Mouse (Mus musculus) stomach, embryonic 16.5 days (tissue): Measurements from ENCODE around the gene Dguok. TPM values are rescaled to one million over a fixed set of nuclear protein-coding genes. Genes with fewer than 3 reads are reported as not detected.

ENCODE experiments used
- ATAC-seq: fragments of 200-750 bp; cut with Nextera tagmentation; 2 replicates; pipeline ENCODE4 v1.8.0; 2017; ENCODE audit warnings: moderate number of reproducible peaks, moderate TSS enrichment; ENCODE audit not compliant: insufficient read depth, low FRiP score
- H3K27ac ChIP-seq: fragments of 300-500 bp; sonication (generic); 2 replicates; pipeline ENCODE4 v1.5.1; 2014; ENCODE audit warnings: low read length
- H3K27me3 ChIP-seq: fragments of 300-500 bp; sonication (generic); 2 replicates; pipeline ENCODE4 v1.6.1; 2014; ENCODE audit warnings: low read length, control low read depth, mixed read lengths; ENCODE audit not compliant: control insufficient read depth, insufficient read depth
- H3K36me3 ChIP-seq: fragments of 300-500 bp; sonication (generic); 2 replicates; pipeline ENCODE4 v1.6.1; 2014; ENCODE audit warnings: low read length; ENCODE audit not compliant: control insufficient read depth, insufficient read depth
- H3K4me1 ChIP-seq: fragments of 300-500 bp; sonication (generic); 2 replicates; pipeline ENCODE4 v1.6.1; 2014; ENCODE audit warnings: low read length, control low read depth, mixed read lengths; ENCODE audit not compliant: control insufficient read depth, insufficient read depth
- H3K4me2 ChIP-seq: fragments of 300-500 bp; sonication (generic); 2 replicates; pipeline ENCODE4 v1.6.1; 2014; ENCODE audit warnings: low read depth, low read length, mixed read lengths
- H3K4me3 ChIP-seq: fragments of 300-500 bp; sonication (generic); replicated peaks from 2 replicates; pipeline ENCODE4 v1.5.1; 2014; ENCODE audit warnings: mild to moderate bottlenecking, low read length
- H3K9ac ChIP-seq: fragments of 300-500 bp; sonication (generic); 2 replicates; pipeline ENCODE4 v1.6.1; 2014; ENCODE audit warnings: low read length
- H3K9me3 ChIP-seq: fragments of 300-500 bp; sonication (generic); replicated peaks from 2 replicates; pipeline ENCODE4 v1.6.1; 2016; ENCODE audit warnings: low read length, control low read depth; ENCODE audit not compliant: control insufficient read depth
- WGBS: fragments of 180-500 bp; shearing (Covaris S2); extraction: QIAGEN DNeasy Blood & Tissue Kit; methylation state at CpG from one replicate; pipeline ENCODE4 v1.1.7; 2014; 5-methylcytosine and 5-hydroxymethylcytosine counted together
- polyA plus RNA-seq: library from polyadenylated mRNA; unstranded; fragments of >200 nt; fragmentation: Nextera tagmentation; extraction: Ambion mirVana; gene quantifications from 2 replicates; pipeline ENCODE4 v1.2.1, GENCODE M21; 2015

Gene Dguok
- 69.5 and 79.1 TPM in 2 replicates for polyA plus RNA-seq

DNA sequence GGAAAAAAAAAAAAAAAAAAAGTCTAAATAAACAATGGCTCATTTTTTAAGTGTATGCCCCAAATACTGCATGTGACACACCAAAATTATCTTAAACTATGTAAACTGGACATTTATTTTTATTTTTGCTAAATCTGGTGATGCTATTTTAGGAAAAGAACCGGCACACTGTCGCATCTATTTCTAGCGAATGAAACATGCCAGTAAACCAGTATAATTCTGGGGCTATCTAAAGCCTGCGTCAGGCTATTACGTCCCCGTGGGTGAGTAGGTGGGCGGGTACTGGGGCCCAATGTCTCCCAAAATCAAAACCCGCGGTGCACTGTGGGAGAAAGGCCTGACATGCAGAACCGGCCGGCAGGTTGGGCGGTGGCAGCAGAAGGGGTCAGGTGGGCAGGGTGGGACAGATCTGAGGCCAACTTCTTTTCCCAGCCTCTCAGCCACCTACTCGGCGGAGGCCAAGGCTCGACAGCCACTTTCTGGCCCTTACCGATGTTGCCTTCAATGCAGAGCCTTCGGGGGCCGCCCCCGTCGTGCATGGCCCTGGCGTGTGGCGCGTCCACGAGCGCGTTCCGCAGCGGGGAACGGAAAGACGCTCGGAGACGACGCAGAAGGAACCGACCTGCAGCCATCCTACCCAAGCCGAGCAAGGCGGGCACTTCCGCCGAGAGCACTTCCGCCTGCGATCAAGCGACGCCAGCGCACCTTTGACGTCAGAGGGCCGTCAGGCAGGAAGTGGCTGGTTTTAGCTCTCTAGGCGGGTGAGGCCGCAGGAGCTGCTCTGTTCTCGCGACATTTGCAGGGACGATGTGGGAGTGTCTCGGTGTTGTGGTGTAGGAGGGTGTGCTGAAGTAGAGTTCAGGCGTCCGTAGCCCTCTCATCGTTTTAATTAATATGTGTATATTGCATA, at the start of gene Dguok:
Dguok (minus strand) TSS at position 712 of the 910 bp plus-strand sequence.
- peak; percentile 97 for ATAC-seq
- Histone ChIP-seq H3K36me3 (no peaks in the 10 kb centered on the region), H3K27ac (peak within 1 kb of the TSS; percentile 98), H3K4me3 (peak within 1 kb of the TSS; percentile 87), H3K4me1 (peaks cover 14% of the 10 kb centered on the region), H3K27me3 (no peaks in the 10 kb centered on the region), H3K9ac (peak within 1 kb of the TSS; percentile 93), H3K4me2 (peak within 1 kb of the TSS; percentile 81), H3K9me3 (no peaks in the 10 kb centered on the region)
- under 1% methylated on average over 54 of the region's 54 CpGs for whole genome bisulfite sequencing

DNA sequence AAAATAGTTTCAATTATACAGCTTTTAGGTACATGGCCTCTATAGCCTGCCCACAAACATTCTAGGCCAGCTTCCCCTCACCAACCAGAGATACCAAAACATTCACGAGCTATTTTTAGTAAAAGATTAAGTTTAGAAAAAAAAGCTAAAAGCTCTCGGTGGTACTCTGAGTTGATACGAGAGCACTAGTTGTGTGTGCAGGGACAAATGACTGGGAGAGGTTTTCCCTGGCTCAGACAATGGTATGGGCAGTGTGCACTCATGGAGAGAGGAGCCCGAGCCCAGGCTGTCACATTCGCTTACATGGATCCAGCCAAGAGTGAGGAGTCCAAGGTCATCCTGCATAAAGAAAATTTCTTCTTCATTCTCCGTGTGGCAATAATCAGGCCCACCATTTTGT, 49.2 kb upstream of the Dguok start:
- H3K4me1 ChIP-seq = no peaks in the 10 kb centered on the region
- ATAC-seq = no peak
- no peak overlapping the region for H3K9ac ChIP-seq
- H3K27me3 ChIP-seq = no peaks in the 10 kb centered on the region
- H3K4me2 ChIP-seq = no peak overlapping the region
- H3K9me3 ChIP-seq = no peaks in the 10 kb centered on the region
- H3K36me3 ChIP-seq = 0 out of 2 replicates have a peak, but pooled peaks cover 9% of the 10 kb centered on the region
- H3K4me3 ChIP-seq = no peak overlapping the region
- H3K27ac ChIP-seq = no peak overlapping the region
- 71% methylated on average over 6 of the region's 6 CpGs for WGBS

DNA sequence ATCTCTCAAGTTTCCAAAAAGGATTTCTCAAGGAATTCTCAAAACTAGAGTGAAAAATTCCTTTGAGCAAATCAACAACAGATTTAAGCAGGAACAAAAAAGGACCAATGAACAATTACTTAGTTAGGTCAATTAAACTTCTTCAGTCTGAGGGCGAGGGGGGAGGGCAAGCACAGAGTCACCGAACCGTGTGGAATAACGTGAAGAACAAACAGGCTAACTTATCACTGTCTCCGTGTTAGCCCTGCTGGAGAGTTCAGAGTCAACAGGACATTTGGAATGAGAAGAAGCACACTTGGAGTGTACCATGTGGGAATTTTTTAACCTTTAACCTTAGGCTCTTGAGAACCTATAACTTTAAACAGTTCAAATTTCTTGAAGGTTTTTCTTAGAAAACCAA, 41.6 kb upstream of the Dguok start:
- 50% methylated on average over 5 of the region's 5 CpGs for WGBS
- Histone ChIP-seq H3K4me3 (no peak overlapping the region), H3K27ac (no peak overlapping the region), H3K4me1 (no peaks in the 10 kb centered on the region), H3K4me2 (no peak overlapping the region), H3K36me3 (peaks cover 10% of the 10 kb centered on the region; the same call in 1 of the 2 replicates), H3K27me3 (no peaks in the 10 kb centered on the region), H3K9ac (no peak overlapping the region), H3K9me3 (no peaks in the 10 kb centered on the region)
- no peak for ATAC-seq

GRCm38 (mm10) chr6:83545778-83546177, 39.0 kb upstream of the Dguok start:
- Histone ChIP-seq H3K4me2 (no peak overlapping the region), H3K9me3 (no peaks in the 10 kb centered on the region), H3K27ac (no peak overlapping the region), H3K27me3 (no peaks in the 10 kb centered on the region), H3K4me3 (no peak overlapping the region), H3K9ac (no peak overlapping the region), H3K36me3 (peaks cover 6% of the 10 kb centered on the region; the same call in 1 of the 2 replicates), H3K4me1 (0 out of 2 replicates have a peak, but pooled peaks cover 8% of the 10 kb centered on the region)
- no peak for ATAC-seq
- WGBS = 78% methylated on average over 3 of the region's 3 CpGs

DNA sequence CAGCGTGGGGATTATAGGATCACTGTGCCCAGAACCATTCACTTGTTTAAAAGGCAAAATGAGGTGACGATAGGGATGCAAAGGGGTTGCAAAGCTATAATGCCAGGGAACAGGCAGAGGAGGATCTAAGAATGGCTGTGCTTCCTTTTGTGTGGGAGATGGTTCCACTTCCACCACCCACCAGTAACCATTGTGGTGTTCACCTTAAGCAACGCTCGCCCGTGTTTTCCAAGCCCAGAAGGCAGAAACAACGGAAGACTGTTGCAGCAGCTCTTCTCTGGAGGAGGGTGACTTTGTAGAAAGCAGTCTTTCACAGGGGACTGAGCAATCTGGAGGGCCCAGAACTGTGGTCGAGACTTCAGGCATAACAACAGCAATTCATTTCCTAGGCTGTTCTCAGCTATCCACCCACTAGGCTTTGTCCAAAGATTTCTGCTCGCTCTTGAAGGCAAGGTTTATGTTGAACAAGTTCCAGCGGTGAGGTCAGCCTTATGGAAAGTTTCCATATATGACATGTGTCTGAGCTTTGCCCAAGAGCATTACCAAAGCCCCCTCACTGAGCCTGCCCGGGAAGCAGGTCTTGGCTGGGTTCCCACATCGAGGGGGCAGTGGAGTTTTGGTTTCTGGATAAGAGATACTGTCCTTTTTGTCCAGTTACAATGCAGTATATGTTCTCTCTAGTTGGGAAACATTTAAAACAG, 35.1 kb upstream of the Dguok start:
- 57% methylated on average over 11 of the region's 11 CpGs for WGBS
- H3K9ac ChIP-seq = peak overlapping the region; percentile 24; the same call in 1 of the 2 replicates

GRCm38 (mm10) chr6:83540017-83540416, 33.2 kb upstream of the Dguok start:
- Histone ChIP-seq H3K9me3 (no peaks in the 10 kb centered on the region), H3K36me3 (no peaks in the 10 kb centered on the region), H3K4me3 (no peak overlapping the region), H3K27me3 (no peaks in the 10 kb centered on the region), H3K4me1 (peaks cover 18% of the 10 kb centered on the region; the same call in 1 of the 2 replicates), H3K9ac (no peak overlapping the region), H3K27ac (peak overlapping the region; percentile 81), H3K4me2 (no peak overlapping the region)
- 36% methylated on average over 4 of the region's 4 CpGs for WGBS
- ATAC-seq = no peak

More for the DNA sequence above, 35.1 kb upstream of the Dguok start:
- Histone ChIP-seq H3K4me2 (0 out of 2 replicates have a peak overlapping the region, but pooled peaks have one; percentile 13), H3K27ac (peak overlapping the region; percentile 93), H3K36me3 (peaks cover 6% of the 10 kb centered on the region; the same call in 1 of the 2 replicates), H3K9me3 (no peaks in the 10 kb centered on the region), H3K4me3 (no peak overlapping the region), H3K27me3 (no peaks in the 10 kb centered on the region), H3K4me1 (peaks cover 8% of the 10 kb centered on the region; the same call in 1 of the 2 replicates)
- ATAC-seq = peak; percentile 83

- H3K36me3 ChIP-seq = no peaks in the 10 kb centered on the region
- H3K4me2 ChIP-seq = peak overlapping the region; percentile 34
- 0 out of 2 replicates have a peak overlapping the region, but pooled peaks have one; percentile 2 for H3K4me3 ChIP-seq
- H3K27ac ChIP-seq = peak overlapping the region; percentile 96
- no peaks in the 10 kb centered on the region for H3K9me3 ChIP-seq
- WGBS = 19% methylated on average over 6 of the region's 6 CpGs
- ATAC-seq = peak; percentile 42; the same call in 1 of the 2 replicates
- H3K27me3 ChIP-seq = no peaks in the 10 kb centered on the region
- peak overlapping the region; percentile 65 for H3K9ac ChIP-seq
- H3K4me1 ChIP-seq = peaks cover 16% of the 10 kb centered on the region; the same call in 1 of the 2 replicates
These were observed 30.0 kb upstream of the Dguok start for GRCm38 (mm10) chr6:83536795-83537059.

DNA sequence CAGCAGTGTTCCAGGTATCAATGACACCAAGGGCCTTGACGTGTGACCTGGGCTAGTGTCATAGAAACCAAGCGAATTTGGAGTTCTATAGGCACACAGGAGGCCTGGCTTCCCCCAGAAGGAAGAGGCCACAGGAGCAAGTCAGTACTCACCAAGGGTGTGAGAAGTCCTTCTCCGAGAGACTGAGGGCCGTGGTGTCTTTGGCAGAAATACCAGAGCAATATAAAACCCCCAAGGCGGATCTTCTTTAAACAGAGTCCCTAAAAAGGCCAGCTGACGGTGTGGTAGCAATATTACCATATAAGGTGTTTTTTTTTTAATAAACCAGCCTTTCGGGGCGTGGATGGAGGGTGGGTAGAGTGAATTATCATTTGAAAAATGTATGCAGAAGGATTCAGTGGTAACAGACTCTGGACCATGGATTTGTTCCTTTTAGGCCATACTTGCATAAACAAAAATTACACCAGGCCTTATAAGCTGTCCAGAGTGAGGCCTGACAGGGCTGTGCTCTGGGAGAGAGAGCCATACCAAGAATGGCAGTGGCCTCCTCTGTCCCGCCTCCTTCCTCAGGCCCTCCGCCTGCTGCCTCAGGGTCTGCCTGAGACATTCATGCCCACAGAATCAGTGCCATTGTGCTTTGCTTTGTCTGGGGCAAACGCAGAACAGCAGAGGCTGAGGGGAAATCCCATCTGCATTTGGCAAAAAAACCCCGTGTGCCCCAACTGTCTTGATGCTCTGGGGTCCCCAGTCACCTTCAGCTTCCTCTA, 29.4 kb upstream of the Dguok start, which contains the start of gene Actg2:
Actg2 (minus strand) TSS at position 238 of the 767 bp plus-strand sequence.
- Histone ChIP-seq H3K27ac (peak within 1 kb of the TSS; percentile 96), H3K4me2 (peak within 1 kb of the TSS; percentile 41), H3K36me3 (no peaks in the 10 kb centered on the region), H3K9ac (peak within 1 kb of the TSS; percentile 68), H3K9me3 (no peaks in the 10 kb centered on the region), H3K4me3 (peak within 1 kb of the TSS; percentile 43), H3K27me3 (no peaks in the 10 kb centered on the region), H3K4me1 (peaks cover 11% of the 10 kb centered on the region; the same call in 1 of the 2 replicates)
- WGBS = 48% methylated on average over 12 of the region's 12 CpGs
- ATAC-seq = peak; percentile 87
